Mouse (Mus musculus): ENCODE results near the gene Podxl. TPM values are rescaled to one million over a fixed set of nuclear protein-coding genes. Genes with fewer than 3 reads are reported as not detected.

The Podxl gene
- polyA plus RNA-seq, 1 experiment from 2014 or later: 37.4 TPM

Other genes starting within 250 kb of the Podxl start
- 217 and 220 TPM in 2 replicates for gene Mkln1, start 165.2 kb downstream of the Podxl start, polyA plus RNA-seq (2015; fragmentation: Nextera tagmentation; extraction: Ambion mirVana)

Data from lung, embryonic 16.5 days (tissue).